Mouse (Mus musculus): Measurements from ENCODE around the gene Ift43.

Ift43 gene

DNA sequence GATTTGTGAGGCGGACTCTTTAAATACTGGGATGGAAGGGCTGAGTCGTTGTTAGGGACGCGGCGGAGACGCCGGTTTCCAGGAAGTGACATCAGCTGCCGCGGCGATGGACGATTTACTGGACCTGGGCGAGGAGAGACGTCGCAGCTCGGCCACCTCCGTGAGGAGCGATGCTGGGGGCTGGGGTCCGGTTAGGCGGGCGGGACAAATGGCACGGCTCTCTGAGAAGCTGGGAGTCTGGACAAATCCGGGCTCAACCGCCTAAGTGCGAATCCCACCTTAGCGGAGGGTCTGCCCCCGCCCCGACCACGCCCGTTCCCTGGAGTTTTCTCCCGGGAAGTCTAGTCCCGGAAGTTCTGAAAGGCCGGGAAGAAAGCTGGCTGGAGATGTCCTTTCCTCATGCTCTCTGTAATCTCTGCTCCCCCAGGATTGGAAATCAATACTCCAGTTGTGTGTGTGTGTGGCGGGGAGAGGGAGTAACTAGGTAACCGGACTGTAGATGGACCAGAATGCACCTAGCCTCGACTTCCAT lies at the start of gene Ift43:
Gene Ift43, plus strand, starts transcription at position 61 of the 532 bp plus-strand sequence.
- DNase-seq (ENCODE audit: low read depth, low spot score) = peak; percentile 86

DNA sequence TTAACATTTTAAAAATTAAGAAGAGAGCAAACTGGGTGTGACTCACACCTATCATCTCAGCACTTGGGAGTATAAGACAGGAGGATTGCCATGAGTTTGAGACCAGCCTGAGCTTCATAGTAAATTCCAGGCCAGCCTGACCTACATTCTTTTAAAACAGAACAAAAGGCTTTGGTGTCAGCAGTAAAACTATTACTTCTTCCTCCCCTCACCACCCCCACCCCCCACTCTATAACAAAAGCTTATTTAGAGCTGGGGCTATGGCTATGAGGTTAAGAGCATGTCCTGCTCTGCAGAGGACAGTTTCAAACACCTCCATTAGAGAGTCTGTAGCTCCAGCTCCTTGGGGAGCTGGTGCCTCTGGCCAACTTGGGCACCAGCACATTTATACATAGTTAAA lies 46.8 kb upstream of the Ift43 start:
- no peak for DNase-seq (ENCODE audit: low read depth, low spot score)

DNA sequence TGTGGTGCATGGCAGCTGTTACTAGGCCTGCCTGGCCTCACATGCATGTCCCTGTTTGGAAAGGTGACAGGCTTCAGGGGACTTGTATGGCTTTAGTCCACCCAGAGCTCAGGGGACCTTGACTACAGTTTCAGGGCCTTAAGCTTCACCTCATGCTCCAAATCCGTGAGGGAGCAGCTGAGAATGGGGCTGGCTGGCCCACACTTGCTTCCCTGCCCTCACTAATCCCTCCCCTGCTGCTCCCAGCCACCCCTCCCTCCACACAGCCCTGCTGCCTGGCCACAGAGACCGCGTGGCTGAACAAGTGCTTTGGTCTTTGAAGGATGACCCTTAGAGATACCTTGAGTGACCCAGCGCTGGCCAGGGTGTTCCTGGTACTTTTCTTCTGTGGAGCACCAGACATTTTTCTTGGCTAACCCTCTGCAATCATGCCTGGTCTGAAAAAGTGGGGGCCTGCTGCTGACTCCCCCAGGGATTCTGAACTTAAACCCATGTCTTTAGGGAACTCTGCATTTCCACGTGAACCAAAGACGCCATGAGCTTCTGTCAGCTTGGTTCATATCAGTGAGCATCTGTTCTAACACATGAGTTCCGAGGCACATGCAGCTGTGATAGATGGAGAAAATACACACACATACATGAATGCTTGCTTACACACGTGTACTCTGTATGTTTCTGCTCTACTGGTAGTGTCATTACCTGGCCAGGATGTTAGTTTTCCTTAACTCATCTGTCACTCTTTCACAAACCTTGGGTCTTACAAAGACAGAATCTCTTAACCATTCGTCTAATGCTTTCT lies 45.8 kb upstream of the Ift43 start:
- no peak for DNase-seq (ENCODE audit: low read depth, low spot score)

DNA sequence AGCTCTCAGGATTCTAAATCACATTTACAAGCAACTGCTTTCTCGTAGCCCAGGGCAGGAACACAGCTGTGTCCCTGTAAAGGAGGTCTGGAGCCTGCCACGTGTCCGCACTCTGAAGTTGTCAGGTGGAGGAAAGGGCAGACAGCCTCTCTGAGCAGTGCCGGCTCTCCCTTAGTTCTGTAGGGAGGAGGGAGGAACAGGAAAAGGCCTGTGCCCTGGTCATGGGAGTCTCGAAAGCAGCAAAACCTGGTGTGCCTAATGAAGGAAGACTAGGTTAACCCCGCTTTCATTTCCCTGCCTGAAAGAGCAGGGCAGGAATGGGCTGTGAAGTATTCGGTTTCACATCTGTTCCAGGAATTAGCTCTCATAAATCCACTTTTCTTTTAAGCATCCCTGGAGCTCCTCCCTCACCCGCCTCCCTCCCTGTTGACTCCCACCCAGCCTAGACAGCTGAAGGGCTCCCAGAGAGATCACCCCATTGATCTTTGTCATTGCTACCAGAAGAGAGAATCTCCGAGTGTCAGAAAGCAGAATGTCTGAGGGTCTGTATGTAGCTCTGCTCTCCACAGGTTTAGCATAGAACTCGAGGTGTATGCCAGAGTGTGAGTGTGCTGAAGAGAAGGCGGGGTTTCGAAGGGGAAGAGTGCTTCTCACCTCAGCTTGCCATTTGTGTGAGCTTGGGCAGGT lies 45.0 kb upstream of the Ift43 start:
- DNase-seq (ENCODE audit: low read depth, low spot score) = peak; percentile 86

DNA sequence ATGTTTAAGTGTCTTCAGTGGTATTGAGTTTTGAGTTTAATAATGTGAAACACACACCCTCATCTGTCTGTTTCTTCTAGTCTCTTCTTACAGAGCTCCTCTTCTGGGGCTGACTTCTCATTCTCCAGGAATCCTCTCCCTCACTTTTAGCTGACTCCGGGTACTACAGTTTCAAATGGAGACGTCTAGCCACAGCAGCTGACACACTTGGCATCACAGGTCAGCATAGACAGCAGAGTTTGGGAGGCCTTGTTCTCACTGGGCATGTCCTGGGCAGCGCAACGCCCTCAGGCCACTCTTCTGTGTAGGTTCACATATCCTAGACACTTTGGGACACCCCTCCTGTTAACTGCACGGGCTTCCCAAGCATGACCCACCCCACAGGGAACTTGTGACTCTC lies 43.3 kb upstream of the Ift43 start:
- DNase-seq (ENCODE audit: low read depth, low spot score) = no peak

DNA sequence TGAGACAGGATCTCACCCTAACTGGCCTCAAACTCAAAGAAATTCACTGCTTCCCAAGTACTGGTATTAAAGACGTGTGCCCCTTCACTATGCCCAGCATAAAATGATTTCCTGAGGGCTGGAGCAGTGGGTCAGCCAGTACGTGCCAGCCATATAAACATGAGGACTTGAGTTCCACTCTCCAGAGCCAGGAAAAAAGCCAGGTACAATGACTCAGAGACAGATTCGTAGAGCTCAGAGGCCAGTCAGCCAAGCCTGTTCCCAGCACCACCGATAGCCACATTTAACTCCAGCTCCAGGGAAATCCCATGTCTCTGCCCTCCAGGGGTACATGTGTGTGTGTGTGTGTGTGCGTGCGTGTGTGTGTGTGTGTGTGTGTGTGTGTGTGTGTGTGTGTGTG lies 42.6 kb upstream of the Ift43 start:
- no peak for DNase-seq (ENCODE audit: low read depth, low spot score)

DNA sequence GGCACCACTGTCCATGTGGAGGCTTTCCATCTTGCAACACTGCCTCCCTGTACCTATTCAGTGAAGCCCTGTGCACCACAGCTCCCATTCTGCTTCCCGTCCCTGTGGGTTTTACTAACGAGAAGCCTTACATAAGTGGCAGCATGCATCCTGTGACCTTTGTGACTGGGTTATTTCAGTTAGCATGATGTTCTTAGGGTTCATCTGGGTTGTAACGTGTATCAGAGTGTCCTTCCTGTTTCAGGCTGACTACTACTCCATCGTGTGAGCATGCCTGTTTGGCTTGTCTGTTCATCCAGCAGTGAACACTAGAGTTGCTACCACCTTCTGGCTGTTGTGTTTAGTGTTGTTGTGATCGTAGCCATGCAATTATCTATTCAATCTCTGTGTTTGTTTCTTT lies 36.2 kb upstream of the Ift43 start:
- DNase-seq (ENCODE audit: low read depth, low spot score) = no peak

DNA sequence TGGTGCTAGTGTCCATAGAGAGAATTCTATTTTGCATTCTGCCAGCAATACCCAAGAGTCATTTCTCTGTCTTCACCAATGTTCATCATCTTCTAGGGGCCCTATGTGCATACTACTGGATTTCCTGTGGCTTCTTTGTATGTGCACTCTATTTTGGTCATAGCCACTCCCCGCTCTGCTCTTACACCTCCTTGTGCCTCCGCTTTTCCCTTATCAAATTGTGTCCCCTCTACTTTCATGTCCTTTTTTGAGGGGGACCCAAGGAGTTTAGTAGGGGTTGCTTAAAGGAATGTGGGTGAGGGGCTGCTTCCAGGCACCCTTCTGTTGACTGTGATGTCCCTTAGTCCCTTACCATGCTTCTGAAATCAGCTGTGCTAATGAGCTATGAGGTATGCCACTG lies 35.6 kb upstream of the Ift43 start:
- DNase-seq (ENCODE audit: low read depth, low spot score) = no peak

DNA sequence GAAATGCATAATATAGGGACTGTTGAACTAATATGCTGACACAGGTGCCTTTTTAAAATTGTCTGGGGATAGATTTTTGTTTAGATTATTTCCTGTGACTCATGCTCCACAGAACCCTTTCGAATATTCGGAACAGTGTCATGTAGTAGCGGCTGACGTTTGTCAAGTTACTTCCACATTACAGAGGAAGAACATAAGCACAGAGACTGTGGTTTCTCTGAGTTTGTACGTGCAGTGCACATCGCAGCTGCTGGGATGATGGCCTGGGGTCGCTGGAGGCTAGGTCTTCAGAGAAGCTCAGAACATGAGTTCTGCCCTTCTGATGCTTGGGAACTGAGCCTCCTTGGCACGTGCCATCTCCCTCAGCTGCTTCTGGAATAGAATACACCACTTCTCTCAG lies 35.0 kb upstream of the Ift43 start:
- DNase-seq (ENCODE audit: low read depth, low spot score) = no peak

DNA sequence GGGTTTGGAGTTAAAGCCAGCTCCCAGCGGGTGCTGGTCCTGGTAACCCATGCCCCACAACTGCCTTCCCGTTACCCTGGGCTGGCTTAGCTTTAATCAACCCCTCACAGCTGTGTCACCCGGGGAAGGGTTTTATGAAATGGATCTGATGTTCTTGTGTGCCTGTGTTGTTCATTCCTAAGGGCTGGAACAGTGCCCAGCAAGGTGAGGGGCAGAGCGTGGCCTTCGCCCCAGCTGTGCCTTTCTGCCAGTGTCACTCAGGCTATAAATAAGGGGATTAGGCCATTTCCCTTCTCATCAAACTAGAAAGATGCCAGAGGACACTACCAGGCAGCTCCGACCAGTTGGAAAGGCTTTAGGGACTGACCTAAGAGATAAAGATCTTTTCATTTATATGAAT lies 32.5 kb upstream of the Ift43 start:
- no peak for DNase-seq (ENCODE audit: low read depth, low spot score)

DNA sequence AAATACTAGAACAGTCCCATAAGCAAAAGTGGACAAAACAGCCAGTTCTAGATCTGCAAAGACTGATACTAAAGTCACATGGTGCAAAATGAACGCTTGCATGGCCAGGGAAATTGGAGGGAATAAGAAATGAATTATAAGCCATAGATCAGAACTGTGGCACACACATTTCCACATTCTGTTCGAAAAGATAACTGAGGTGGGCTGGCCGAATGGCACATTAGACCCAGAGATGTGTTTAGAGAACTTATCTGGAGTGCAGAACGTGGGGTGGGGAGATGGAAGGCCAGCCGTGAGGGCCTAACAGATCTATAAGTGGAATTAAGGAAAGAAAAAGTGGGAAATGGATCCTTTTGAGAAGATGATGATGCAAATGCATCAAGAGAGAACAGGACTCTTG lies 30.9 kb upstream of the Ift43 start:
- DNase-seq (ENCODE audit: low read depth, low spot score) = no peak

DNA sequence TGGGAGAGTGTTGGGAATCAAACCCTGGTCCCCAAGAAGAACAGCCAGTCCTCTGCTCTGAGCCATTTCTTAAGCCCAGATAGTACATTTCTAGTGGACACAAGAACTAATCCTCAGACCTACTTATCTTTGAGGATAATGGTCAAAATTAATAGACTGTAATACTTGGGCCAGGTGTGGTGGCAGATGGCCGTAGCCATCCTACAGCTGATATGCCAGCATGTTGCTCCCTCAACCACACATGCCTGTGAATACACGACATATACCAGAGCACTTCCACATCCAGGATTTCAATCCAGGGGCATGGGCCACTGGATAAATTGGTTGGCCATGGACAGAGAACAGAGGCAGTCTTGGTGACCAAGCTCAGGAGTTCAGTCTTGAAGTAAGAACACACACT lies 27.0 kb upstream of the Ift43 start:
- DNase-seq (ENCODE audit: low read depth, low spot score) = no peak

DNA sequence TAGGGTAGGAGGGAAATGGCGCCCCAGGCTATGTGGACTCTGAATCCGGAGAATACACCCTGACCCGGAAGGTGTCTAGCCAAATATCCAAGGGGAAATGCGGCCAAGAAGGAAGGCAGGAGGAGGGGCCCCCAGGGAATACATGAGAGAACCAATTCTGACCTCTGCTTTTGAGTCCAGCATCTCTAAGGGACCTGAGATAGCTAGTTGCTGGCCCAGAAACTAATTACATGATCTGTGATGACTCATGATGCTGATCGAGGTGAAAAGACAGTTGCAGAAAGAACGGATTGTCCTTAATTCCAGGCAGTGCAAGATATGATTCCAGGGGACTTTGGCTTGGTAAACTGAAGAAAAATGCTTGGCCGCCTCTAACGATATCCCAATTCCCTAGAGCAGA lies 25.4 kb upstream of the Ift43 start:
- no peak for DNase-seq (ENCODE audit: low read depth, low spot score)

DNA sequence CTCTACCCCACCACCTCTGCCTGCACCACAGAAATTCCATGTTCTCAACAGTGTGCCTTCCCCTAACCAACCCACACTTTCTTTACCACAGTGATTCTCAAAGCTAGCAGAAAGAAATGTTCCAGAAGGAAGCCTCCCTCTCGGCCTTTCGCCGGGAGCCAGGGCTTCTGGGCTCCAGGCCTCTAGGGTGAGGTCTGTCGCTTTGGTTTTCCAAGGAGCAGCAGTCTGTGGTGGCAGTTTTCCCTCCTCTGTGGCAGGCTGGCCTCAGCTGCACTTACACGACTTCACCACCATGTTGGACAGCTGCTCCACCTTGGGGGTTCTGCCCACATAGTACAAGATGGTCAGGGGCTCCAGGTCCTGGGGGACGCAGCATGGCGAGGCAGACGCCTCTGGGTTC lies 24.8 kb upstream of the Ift43 start:
- DNase-seq (ENCODE audit: low read depth, low spot score) = no peak

DNA sequence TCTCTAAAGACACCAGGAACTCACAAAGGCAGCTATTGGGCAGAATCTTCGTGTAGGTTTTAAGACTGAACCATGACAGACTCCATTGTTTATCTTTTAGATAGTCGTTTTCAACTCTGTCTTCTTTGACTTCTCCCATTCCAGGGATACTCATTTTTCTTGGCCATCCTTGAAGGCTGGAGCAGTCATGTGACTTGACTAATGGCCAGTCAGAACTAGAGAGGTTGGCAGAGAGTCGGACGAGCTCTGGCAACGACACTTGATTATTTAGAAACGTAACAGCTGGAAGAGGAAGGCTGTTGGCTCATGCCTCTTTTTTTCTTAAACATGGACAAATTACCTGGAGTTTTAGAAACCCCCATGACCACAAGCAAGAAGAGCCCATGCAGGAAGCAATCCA lies 23.0 kb upstream of the Ift43 start:
- no peak for DNase-seq (ENCODE audit: low read depth, low spot score)

DNA sequence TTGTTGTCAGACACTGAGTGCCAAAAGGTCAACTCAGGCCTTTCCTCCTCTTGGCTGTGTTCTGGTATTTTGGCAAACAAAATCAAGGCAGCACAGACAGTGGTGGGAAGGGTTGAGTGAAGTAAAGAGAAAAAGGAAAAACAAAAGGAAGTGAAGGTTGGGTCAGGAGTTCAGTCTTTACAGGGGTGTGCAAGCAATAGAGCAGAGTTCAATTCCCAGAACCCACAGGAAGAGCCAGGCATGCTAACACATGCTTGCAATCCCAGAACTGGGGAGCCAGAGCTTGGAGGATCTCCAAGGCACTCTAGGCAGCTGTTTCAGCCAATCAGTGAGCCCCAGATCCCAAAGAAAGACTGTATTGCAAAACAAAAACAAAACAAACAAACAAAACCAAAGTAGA lies 17.5 kb upstream of the Ift43 start:
- no peak for DNase-seq (ENCODE audit: low read depth, low spot score)

DNA sequence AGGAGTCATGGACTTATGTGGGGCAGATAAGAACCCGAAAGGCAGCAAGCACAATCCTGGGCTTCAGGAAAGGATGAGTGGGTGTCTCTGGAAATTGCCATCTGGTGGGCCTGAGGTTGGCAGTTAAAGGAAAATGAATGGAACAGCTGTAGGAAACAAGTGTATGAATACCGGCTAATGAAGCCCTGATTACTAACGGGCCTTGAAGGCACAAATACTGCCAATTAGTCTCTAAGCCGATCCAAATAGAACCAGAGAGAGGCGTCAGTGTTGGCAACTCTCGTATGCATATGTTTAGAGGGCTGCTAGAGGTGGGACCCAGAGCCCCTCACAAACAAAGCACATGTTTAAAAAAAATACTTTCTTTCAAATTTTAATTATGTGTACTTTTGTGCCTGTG lies 10.9 kb upstream of the Ift43 start:
- DNase-seq (ENCODE audit: low read depth, low spot score) = no peak

DNA sequence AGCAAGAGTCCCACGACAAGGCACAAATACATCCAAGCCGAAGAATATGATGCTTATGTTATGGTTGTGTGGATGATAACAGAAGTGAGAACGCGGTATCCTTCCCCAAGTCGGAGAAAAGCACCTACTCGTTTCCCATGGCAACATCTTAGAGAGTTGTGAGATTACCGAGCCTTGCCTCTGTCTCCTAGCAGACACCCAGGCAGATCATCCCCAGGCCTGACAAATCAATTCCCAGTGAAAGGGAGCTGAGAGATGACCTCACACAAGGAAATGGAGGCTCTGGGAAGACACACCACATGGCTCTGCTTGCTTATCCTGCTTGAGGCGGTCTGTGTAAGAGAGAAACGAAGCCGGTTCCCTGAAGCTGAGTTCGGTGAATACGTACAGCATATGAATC lies 7.7 kb upstream of the Ift43 start:
- DNase-seq (ENCODE audit: low read depth, low spot score) = no peak

DNA sequence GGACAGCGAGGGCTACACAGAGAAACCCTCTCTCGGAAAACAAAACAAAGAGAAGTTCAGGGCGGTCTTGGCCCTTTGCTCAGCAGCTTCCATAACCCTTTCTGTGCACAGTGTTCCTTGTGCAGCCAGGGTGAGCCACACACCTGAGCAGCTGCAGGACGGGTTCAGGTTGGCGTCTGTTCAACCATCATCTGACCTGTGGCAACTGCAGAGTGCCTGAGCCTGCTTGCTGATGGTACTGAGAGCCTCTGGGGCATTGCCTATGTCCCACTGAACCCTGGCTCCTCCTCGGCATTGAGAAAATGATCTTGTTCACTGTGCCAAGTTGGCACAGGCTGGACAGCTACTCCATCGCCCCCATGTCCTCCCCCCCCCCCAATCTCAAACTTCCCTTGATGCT lies 7.0 kb upstream of the Ift43 start:
- DNase-seq (ENCODE audit: low read depth, low spot score) = no peak

DNA sequence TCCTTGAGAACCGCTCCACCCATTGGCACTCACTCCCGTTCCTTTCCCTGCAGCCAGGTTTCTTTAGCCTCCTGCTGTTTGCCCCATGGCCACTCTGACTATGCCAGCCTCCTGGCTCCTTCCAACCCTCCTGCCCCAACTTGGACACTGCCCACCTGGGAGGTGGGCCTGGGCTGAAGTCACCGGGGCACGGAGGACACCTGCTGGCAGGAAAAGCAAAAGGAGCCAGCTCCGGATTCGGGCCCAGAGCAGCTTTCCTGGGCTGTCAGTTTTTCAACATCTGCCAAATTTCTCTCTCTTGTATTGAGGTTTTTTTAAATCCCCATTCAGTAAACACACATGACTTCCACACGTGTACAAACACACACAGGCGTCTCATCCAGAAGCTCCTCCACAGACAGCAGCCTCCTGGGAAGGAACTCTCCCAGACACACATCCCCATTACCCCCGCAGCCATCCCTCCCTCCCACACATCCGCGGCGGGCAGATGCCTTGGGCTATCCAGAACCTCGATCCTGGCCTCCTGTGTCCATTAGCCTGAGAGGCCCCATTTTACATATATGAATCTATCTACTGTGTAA lies 5.9 kb upstream of the Ift43 start:
- no peak for DNase-seq (ENCODE audit: low read depth, low spot score)

DNA sequence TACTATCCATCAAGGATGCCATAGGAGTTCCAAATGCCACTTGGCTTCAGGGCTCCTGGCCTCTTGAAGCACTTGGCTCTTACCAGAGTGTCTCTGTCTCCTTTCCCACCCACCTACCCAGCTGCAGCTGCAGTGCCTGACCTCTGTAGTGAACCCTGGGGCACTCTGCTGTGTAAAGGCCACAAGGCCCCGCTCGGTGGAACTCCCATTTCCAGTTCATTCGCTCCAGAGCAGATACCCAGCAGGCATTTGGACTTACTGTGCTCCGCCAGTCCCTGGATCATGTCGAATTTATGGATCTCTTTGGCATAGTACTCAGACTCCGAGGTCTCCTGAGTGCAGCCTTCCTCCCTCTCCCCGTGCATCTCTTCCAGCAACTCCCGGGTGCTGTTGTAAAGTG lies 5.0 kb upstream of the Ift43 start:
- no peak for DNase-seq (ENCODE audit: low read depth, low spot score)

DNA sequence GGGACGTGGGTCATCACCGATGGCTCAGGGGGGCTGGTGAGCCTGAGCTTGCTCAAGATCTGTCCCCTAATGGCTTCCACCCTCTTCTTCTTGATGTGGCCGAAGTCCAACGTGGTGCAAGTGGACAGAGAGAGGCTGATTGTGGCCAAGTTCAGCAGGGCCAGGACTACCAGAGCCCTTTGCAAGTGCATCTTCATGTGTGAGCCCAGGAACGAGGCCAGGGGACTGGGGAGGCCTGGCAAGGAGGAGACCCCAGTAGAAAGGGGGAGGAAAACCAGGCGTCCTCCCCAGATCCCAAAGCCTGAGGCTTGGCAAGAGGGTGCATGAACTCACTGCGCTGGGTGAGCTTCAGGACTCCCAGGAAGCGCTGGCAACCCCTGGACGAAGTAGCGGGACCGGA lies 4.6 kb upstream of the Ift43 start:
- DNase-seq (ENCODE audit: low read depth, low spot score) = no peak

DNA sequence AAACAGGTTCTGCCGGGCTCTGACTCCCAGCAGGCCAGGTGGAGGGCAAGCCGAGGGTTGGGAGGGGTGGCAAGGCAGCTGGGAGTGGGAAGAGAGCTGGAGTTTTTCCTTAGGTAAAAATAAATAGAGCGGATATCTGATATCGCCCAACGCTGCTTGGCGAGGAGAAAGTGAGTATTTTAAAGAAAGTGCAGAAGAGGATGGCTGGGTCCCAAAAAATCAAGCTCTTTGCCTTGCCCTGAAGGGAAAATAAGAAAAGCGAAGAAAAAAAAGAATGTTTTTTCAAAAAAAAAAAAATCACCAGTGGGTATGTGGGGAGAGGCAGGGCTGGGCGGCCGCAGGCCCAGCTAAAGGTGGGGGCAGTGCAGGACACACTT lies 4.2 kb upstream of the Ift43 start:
- DNase-seq (ENCODE audit: low read depth, low spot score) = no peak
